Mouse (Mus musculus): ENCODE data around the gene Akap12. TPM values are rescaled to one million over a fixed set of nuclear protein-coding genes. Genes with fewer than 3 reads are reported as not detected.

Gene Akap12
- polyA plus RNA-seq, 1 experiment from 2014 or later, result 31.9 TPM

DNA sequence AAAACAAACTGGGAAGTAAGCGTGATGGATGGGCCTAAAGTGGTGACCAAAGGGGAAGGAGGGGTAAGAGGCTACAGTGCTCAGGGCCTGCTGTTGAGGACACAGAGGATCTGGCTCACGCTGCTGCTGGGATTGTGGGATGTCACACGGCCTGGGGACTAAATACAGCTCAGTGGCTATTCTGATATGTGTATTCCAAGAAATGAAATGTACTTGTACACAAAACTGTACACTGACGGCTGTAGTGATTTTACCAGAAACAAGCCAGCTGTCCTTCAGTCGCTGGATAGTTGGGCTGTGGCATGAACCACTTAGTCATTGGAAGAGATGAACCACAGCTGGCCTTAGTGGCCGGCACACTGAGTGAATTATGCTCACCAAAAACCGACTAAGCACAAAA is 110.3 kb downstream of the Akap12 start:
- H3K27ac ChIP-seq (replicated peaks; ENCODE audit: low read depth, low read length), result no peak overlapping the region
- DNase-seq (no peak), ATAC-seq (ENCODE audit: low FRiP score, low TSS enrichment) (no peak)
- H3K9me3 ChIP-seq (ENCODE audit: control insufficient read depth, low read length), result no peaks in the 10 kb centered on the region
- H3K27me3 ChIP-seq (ENCODE audit: control insufficient read depth, insufficient read depth, low read length), result no peaks in the 10 kb centered on the region
- H3K4me1 ChIP-seq (ENCODE audit: control insufficient read depth, insufficient read depth, low read length), result no peaks in the 10 kb centered on the region
- H3K4me2 ChIP-seq (ENCODE audit: low read length), result no peak overlapping the region
- H3K9ac ChIP-seq (replicated peaks; ENCODE audit: low read length), result no peak overlapping the region
- peaks cover 9% of the 10 kb centered on the region; the same call in 1 of the 2 replicates for H3K36me3 ChIP-seq (ENCODE audit: control insufficient read depth, insufficient read depth, low read length)
- 84% methylated on average over 7 of the region's 7 CpGs for WGBS
- H3K4me3 ChIP-seq (replicated peaks; ENCODE audit: low read depth, low read length), result no peak overlapping the region

DNA sequence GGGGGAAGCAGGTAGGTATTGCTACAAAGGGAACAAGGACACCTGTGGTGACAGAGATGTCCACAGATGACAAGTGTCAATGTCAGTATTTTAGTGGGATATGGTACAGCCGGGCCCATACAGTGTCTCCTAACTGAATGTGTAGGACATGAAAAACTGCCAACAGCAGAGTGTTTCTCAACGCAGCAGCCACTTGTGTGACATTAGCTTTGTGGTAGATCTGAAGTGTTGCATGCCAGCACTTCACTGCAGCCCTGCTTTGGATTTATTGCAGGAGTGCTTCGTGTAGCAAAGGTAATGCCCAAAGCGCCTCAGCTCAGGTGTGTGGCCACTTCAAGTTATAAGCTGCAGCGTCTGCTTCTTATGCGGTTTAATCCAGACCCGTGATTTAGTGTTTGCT is 110.8 kb downstream of the Akap12 start:
- H3K36me3 ChIP-seq (ENCODE audit: control insufficient read depth, insufficient read depth, low read length), result peaks cover 9% of the 10 kb centered on the region; the same call in 1 of the 2 replicates
- H3K4me3 ChIP-seq (replicated peaks; ENCODE audit: low read depth, low read length), result no peak overlapping the region
- DNase-seq, result no peak
- H3K4me2 ChIP-seq (ENCODE audit: low read length), result no peak overlapping the region
- H3K4me1 ChIP-seq (ENCODE audit: control insufficient read depth, insufficient read depth, low read length), result no peaks in the 10 kb centered on the region
- ATAC-seq (ENCODE audit: low FRiP score, low TSS enrichment), result no peak
- H3K9ac ChIP-seq (replicated peaks; ENCODE audit: low read length), result no peak overlapping the region
- no peaks in the 10 kb centered on the region for H3K9me3 ChIP-seq (ENCODE audit: control insufficient read depth, low read length)
- H3K27ac ChIP-seq (replicated peaks; ENCODE audit: low read depth, low read length), result no peak overlapping the region
- WGBS, result 94% methylated on average over 7 of the region's 7 CpGs
- H3K27me3 ChIP-seq (ENCODE audit: control insufficient read depth, insufficient read depth, low read length), result no peaks in the 10 kb centered on the region

DNA sequence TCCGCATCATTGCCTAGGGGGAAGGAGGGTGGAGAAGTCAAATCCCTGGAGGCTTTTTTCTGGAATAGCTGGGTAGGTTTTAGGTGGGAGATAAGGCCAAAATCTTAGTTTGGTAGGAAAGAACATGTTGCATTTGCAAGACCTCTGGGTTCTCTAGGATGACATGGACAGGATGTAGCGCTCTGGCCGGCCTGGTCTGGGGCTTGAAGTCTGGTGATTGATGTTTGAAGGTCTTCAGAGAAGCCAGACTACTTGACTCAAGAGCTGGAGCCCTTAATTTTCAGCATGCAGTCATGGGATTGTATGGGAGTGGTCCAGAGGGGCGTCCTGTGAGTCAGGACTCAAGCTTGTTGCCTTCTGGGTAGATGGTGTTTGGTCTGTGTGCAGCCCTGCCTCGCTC is 114.6 kb downstream of the Akap12 start:
- no peaks in the 10 kb centered on the region for H3K36me3 ChIP-seq (ENCODE audit: control insufficient read depth, insufficient read depth, low read length)
- H3K9me3 ChIP-seq (ENCODE audit: control insufficient read depth, low read length), result no peaks in the 10 kb centered on the region
- WGBS, result 94% methylated on average over 5 of the region's 5 CpGs
- H3K9ac ChIP-seq (replicated peaks; ENCODE audit: low read length), result no peak overlapping the region
- no peak overlapping the region for H3K27ac ChIP-seq (replicated peaks; ENCODE audit: low read depth, low read length)
- H3K4me1 ChIP-seq (ENCODE audit: control insufficient read depth, insufficient read depth, low read length), result 0 out of 2 replicates have a peak, but pooled peaks cover 2% of the 10 kb centered on the region
- H3K4me3 ChIP-seq (replicated peaks; ENCODE audit: low read depth, low read length), result no peak overlapping the region
- ATAC-seq (ENCODE audit: low FRiP score, low TSS enrichment), result no peak
- H3K27me3 ChIP-seq (ENCODE audit: control insufficient read depth, insufficient read depth, low read length), result no peaks in the 10 kb centered on the region
- no peak overlapping the region for H3K4me2 ChIP-seq (ENCODE audit: low read length)
- no peak for DNase-seq

DNA sequence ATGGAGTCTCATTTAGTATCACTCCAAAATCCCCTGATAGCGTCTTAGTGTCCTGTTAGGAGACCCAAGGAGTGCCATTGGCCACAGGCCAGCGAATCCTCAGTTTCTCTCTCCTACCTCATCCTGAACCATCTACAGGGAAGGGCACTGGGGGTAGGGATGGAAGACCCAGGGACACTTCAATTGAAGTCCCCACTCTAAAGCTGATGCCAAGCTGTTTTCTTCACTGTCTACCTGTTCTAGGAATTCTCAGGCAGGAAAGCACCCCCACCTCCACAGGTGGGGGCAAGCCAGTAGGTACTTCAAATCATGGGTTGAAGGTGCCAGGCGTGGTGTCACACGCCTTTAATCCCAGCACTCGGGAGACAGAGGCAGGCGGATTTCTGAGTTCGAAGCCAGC is 118.1 kb downstream of the Akap12 start:
- ATAC-seq (ENCODE audit: low FRiP score, low TSS enrichment), result no peak
- WGBS, result 97% methylated on average over 7 of the region's 7 CpGs

DNA sequence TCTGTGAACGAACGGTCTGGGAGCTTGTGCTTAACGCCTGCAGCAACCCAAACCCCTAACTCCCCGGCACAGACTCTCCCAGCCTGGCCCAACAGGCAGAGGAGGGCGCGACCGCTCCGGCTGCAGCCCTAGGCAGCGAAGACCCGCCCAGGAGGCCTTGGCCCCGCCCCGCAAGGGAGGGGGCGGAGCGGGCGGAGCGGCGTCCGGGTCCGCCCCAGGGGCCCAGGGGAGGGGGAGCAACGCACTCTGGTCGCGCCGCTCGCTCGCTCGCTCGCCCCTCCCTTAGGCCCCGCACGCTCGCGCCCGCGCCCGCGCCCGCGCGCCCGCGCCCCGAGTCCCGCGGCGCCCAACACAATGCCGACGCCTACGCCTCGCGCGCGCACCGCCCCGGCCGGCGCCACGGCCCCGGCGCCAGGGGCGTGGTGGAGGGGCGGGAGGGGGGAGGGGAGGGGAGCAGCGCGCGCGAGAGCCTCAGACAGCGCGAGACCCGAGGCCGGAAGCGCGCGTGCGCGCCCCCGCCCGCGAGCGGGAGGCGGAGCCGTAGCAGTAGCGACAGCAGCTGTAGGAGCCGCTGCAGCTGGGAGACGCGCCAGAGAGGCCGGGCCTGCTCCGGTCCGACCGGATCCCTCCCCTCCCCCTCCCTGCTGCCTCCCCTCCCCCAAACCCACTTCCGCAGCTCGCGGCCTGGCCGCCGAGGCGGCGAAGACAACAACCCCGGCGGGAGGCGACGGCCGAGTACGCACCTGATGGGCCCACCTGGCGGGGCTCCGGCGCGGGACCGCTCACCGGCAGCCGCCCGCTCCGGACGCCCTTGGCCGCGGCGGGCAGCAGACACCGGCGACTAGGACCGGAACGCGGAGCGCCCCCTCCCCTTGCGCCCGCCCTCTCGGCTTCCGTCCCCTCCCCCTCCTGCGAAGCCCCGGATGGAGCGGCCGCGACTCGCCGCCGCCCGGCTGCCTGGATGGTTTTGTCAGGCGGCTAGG is 120.7 kb downstream of the Akap12 start:
- no peaks in the 10 kb centered on the region for H3K27me3 ChIP-seq (ENCODE audit: control insufficient read depth, insufficient read depth, low read length)
- peak overlapping the region; percentile 100 for H3K27ac ChIP-seq (replicated peaks; ENCODE audit: low read depth, low read length)
- H3K9ac ChIP-seq (replicated peaks; ENCODE audit: low read length), result peak overlapping the region; percentile 99
- ATAC-seq (ENCODE audit: low FRiP score, low TSS enrichment), result peak; percentile 92
- peaks cover 36% of the 10 kb centered on the region for H3K4me1 ChIP-seq (ENCODE audit: control insufficient read depth, insufficient read depth, low read length)
- DNase-seq, result peak; percentile 98
- no peaks in the 10 kb centered on the region for H3K36me3 ChIP-seq (ENCODE audit: control insufficient read depth, insufficient read depth, low read length)
- WGBS, result under 1% methylated on average over 76 of the region's 133 CpGs
- H3K4me2 ChIP-seq (ENCODE audit: low read length), result peak overlapping the region; percentile 90
- no peaks in the 10 kb centered on the region for H3K9me3 ChIP-seq (ENCODE audit: control insufficient read depth, low read length)
- peak overlapping the region; percentile 97 for H3K4me3 ChIP-seq (replicated peaks; ENCODE audit: low read depth, low read length)

More for the DNA sequence above, 118.1 kb downstream of the Akap12 start:
- no peaks in the 10 kb centered on the region for H3K27me3 ChIP-seq (ENCODE audit: control insufficient read depth, insufficient read depth, low read length)
- H3K9ac ChIP-seq (replicated peaks; ENCODE audit: low read length), result no peak overlapping the region
- no peaks in the 10 kb centered on the region for H3K36me3 ChIP-seq (ENCODE audit: control insufficient read depth, insufficient read depth, low read length)
- H3K27ac ChIP-seq (replicated peaks; ENCODE audit: low read depth, low read length), result no peak overlapping the region
- no peaks in the 10 kb centered on the region for H3K9me3 ChIP-seq (ENCODE audit: control insufficient read depth, low read length)
- no peak overlapping the region for H3K4me3 ChIP-seq (replicated peaks; ENCODE audit: low read depth, low read length)
- H3K4me1 ChIP-seq (ENCODE audit: control insufficient read depth, insufficient read depth, low read length), result peaks cover 10% of the 10 kb centered on the region
- H3K4me2 ChIP-seq (ENCODE audit: low read length), result no peak overlapping the region
- no peak for DNase-seq

DNA sequence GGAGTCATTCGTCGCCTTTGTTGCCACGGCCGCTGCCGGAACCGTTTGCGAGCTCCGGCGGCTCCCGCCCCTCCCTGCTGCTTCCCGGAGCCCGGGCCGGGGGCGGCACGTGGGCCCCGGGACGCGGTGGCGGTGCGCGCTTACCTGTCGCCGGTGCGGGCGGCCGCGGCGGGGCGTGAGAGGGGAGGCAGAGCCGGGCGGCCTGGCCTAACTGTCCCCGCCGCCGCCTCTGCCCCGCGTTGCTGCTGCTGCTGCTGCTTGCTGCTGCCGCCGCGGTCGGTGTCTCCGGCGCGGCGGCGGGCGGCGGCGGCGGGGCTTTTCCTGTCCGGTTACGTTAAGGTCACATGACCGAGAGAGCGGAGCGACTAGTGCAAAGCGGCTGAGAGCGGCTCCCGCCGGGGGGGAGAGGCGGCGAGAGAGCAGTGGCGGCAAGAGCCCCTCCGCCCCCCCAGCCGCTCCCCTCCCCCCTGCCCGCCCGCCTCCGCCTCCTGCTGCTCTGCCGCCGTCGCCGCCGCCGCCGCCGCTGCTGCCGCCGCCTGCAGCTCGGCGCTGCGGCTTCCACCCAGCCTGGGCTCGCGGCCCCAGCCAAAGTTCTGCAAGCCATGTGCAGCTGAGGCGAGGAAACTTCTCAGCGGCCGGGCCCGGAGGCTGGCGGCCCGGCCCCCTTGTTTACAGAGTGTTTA is 121.7 kb downstream of the Akap12 start, which contains the start of gene Zbtb2:
Zbtb2 (minus strand) TSS at position 408 of the 683 bp plus-strand sequence.
- Histone ChIP-seq H3K27me3 (ENCODE audit: control insufficient read depth, insufficient read depth, low read length) (no peaks in the 10 kb centered on the region), H3K9me3 (ENCODE audit: control insufficient read depth, low read length) (no peaks in the 10 kb centered on the region), H3K4me2 (ENCODE audit: low read length) (peak within 1 kb of the TSS; percentile 90), H3K4me1 (ENCODE audit: control insufficient read depth, insufficient read depth, low read length) (peaks cover 38% of the 10 kb centered on the region), H3K36me3 (ENCODE audit: control insufficient read depth, insufficient read depth, low read length) (no peaks in the 10 kb centered on the region), H3K9ac (replicated peaks; ENCODE audit: low read length) (peak within 1 kb of the TSS; percentile 99), H3K4me3 (replicated peaks; ENCODE audit: low read depth, low read length) (peak within 1 kb of the TSS; percentile 97), H3K27ac (replicated peaks; ENCODE audit: low read depth, low read length) (peak within 1 kb of the TSS; percentile 100)
- under 1% methylated on average over 76 of the region's 87 CpGs for WGBS
- peak; percentile 9 for ATAC-seq (ENCODE audit: low FRiP score, low TSS enrichment)
- peak; percentile 84 for DNase-seq

DNA sequence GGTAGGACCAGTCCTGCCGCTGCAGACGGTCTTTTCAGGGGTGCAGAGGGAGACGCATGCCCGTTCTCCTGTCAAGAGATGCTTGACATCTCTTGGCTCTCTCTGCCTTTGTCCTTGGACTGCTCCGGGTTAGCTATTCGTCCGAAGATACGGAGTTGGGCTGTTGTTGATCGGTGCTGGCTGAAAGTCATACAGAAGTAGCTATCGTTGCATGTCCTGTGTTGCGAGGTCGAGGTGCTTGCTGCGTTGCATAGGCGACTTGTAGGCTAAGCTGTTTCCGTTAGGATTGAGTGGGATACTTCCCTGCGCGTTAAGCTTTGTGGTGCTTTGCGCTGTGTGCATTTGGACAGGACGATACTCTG is 122.2 kb downstream of the Akap12 start:
- Histone ChIP-seq H3K4me3 (replicated peaks; ENCODE audit: low read depth, low read length) (peak overlapping the region; percentile 97), H3K36me3 (ENCODE audit: control insufficient read depth, insufficient read depth, low read length) (0 out of 2 replicates have a peak, but pooled peaks cover 5% of the 10 kb centered on the region), H3K4me1 (ENCODE audit: control insufficient read depth, insufficient read depth, low read length) (peaks cover 40% of the 10 kb centered on the region), H3K9ac (replicated peaks; ENCODE audit: low read length) (peak overlapping the region; percentile 99), H3K27ac (replicated peaks; ENCODE audit: low read depth, low read length) (peak overlapping the region; percentile 100), H3K9me3 (ENCODE audit: control insufficient read depth, low read length) (no peaks in the 10 kb centered on the region), H3K27me3 (ENCODE audit: control insufficient read depth, insufficient read depth, low read length) (no peaks in the 10 kb centered on the region), H3K4me2 (ENCODE audit: low read length) (peak overlapping the region; percentile 90)
- WGBS, result under 1% methylated on average over 19 of the region's 19 CpGs
- peak; percentile 40 for DNase-seq
- no peak for ATAC-seq (ENCODE audit: low FRiP score, low TSS enrichment)

DNA sequence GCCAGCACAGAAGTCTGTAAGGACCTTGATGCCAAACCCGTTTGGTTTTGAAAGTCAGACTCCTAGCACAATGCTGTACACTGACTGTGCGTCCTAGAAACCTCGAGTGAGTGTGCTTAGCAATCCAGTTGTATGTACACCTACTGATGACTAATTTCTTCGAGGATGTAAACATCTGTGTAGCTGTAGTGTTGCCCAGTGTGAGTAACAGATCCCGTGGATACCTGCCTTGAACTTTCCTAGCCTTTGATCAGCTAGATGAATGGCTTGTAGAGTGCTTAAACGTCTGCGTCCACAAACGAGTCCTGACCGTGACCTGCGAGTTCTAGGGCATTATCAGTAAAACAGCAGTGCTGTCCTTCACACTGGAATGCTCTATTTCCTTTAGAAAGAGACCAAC is 122.9 kb downstream of the Akap12 start:
- H3K4me3 ChIP-seq (replicated peaks; ENCODE audit: low read depth, low read length), result peak overlapping the region; percentile 97
- ATAC-seq (ENCODE audit: low FRiP score, low TSS enrichment), result no peak

More for the DNA sequence above, 122.9 kb downstream of the Akap12 start:
- Histone ChIP-seq H3K9me3 (ENCODE audit: control insufficient read depth, low read length) (no peaks in the 10 kb centered on the region), H3K27me3 (ENCODE audit: control insufficient read depth, insufficient read depth, low read length) (no peaks in the 10 kb centered on the region), H3K4me1 (ENCODE audit: control insufficient read depth, insufficient read depth, low read length) (peaks cover 40% of the 10 kb centered on the region), H3K27ac (replicated peaks; ENCODE audit: low read depth, low read length) (no peak overlapping the region), H3K36me3 (ENCODE audit: control insufficient read depth, insufficient read depth, low read length) (0 out of 2 replicates have a peak, but pooled peaks cover 5% of the 10 kb centered on the region), H3K9ac (replicated peaks; ENCODE audit: low read length) (peak overlapping the region; percentile 99), H3K4me2 (ENCODE audit: low read length) (peak overlapping the region; percentile 90)
- DNase-seq, result no peak
- WGBS, result 28% methylated on average over 10 of the region's 10 CpGs

Data from midbrain, embryonic 14.5 days (tissue).